Mouse (Mus musculus) olfactory bulb, adult 2 months (tissue): Measurements from ENCODE around the gene Slc35b3. TPM values are rescaled to one million over a fixed set of nuclear protein-coding genes. Genes with fewer than 3 reads are reported as not detected.

Experiments
- H3K27ac ChIP-seq: fragments of 200-500 bp; 2 replicates; pipeline ENCODE4 v1.5.1; 2012; ENCODE audit warnings: low read depth, low read length; ENCODE audit not compliant: insufficient read depth
- H3K4me1 ChIP-seq: fragments of 200-500 bp; 2 replicates; pipeline ENCODE4 v1.6.1; 2012; ENCODE audit warnings: low read length; ENCODE audit not compliant: control insufficient read depth, insufficient read depth
- H3K4me3 ChIP-seq: fragments of 200-500 bp; 2 replicates; pipeline ENCODE4 v1.5.1; 2012; ENCODE audit warnings: mild to moderate bottlenecking, low read depth, low read length, moderate library complexity; ENCODE audit not compliant: insufficient read depth
- CTCF ChIP-seq: fragments of 200-500 bp; IDR thresholded peaks from 2 replicates; pipeline ENCODE4 v1.5.1; 2012; ENCODE audit warnings: low read depth, mild to moderate bottlenecking, low read length, moderate library complexity; ENCODE audit not compliant: insufficient read depth
- POLR2A ChIP-seq: fragments of 200-500 bp; IDR thresholded peaks from 2 replicates; pipeline ENCODE4 v1.6.1; 2012; ENCODE audit warnings: mild to moderate bottlenecking, low read depth, low read length, moderate library complexity; ENCODE audit not compliant: insufficient read depth
- WGBS: fragments of 180-500 bp; shearing (Covaris S2); methylation state at CpG from one replicate; pipeline ENCODE4 v1.1.7; 2018; 5-methylcytosine and 5-hydroxymethylcytosine counted together
- polyA plus RNA-seq: library from polyadenylated mRNA; stranded (reverse); fragments of >200 nt; gene quantifications from 2 replicates; pipeline ENCODE4 v1.2.4, GENCODE M21; 2012; ENCODE audit warnings: low replicate concordance; ENCODE audit not compliant: missing spikeins, insufficient read depth, insufficient read length

The Slc35b3 gene
- polyA plus RNA-seq, 1 experiment = not detected

DNA sequence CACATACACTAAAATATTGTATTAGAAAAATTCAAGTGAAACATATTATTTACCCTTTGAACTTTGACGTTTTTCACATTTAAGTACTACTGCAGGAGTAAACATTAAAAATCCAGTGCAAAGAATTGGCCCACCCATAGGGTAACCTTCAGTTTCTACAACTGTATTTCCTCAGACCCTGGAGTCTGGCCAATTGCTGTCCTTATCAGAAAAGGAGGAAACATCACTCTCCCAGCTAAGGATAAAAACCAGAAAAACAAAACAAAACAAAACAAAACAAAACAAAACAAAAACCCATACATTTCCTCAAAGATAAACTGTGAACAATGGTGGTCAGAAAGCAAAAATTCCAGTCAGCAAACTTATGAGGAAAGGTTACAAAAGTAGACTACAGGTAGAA is 14.9 kb downstream of the Slc35b3 start:
- Histone ChIP-seq H3K27ac (no peak overlapping the region), H3K4me1 (no peaks in the 10 kb centered on the region; the same call in 1 of the 2 replicates), H3K4me3 (no peak overlapping the region)
- no peak for TF ChIP-seq POLR2A
- no peak for TF ChIP-seq CTCF
- 85% methylated on average over 1 of the region's 1 CpGs for WGBS

GRCm38 (mm10) chr13:38944951-38945350 is 15.7 kb downstream of the Slc35b3 start:
- H3K4me1 ChIP-seq = no peaks in the 10 kb centered on the region; the same call in 1 of the 2 replicates
- H3K27ac ChIP-seq = no peak overlapping the region
- 92% methylated on average over 6 of the region's 6 CpGs for WGBS
- TF ChIP-seq CTCF (no peak), POLR2A (no peak)
- no peak overlapping the region for H3K4me3 ChIP-seq

GRCm38 (mm10) chr13:38941786-38942185 is 18.9 kb downstream of the Slc35b3 start:
- no peak overlapping the region for H3K27ac ChIP-seq
- no peaks in the 10 kb centered on the region; the same call in 1 of the 2 replicates for H3K4me1 ChIP-seq
- TF ChIP-seq POLR2A (no peak), CTCF (no peak)
- no peak overlapping the region for H3K4me3 ChIP-seq
- WGBS = 65% methylated on average over 4 of the region's 4 CpGs

DNA sequence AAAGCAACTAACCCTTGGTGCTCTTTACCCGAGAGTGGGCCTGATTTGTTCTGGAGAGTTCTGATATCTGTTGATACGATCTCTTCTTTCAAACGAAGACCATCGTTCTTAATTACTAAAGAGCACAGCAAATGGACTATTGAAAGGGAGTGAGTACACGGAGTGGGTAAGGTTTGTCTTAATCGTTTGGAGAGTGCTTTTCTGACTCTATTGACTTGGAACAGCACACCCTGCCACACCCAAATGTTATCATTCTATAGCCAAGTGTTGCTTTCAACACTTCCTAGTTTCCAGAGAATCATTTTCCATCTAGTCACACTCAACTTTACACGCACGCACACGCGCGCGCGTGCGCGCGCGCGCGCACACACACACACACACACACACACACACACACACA is 19.4 kb downstream of the Slc35b3 start:
- no peak overlapping the region for H3K27ac ChIP-seq
- TF ChIP-seq CTCF (no peak), POLR2A (no peak)
- H3K4me1 ChIP-seq = no peaks in the 10 kb centered on the region; the same call in 1 of the 2 replicates
- WGBS = 95% methylated on average over 19 of the region's 19 CpGs
- H3K4me3 ChIP-seq = no peak overlapping the region

DNA sequence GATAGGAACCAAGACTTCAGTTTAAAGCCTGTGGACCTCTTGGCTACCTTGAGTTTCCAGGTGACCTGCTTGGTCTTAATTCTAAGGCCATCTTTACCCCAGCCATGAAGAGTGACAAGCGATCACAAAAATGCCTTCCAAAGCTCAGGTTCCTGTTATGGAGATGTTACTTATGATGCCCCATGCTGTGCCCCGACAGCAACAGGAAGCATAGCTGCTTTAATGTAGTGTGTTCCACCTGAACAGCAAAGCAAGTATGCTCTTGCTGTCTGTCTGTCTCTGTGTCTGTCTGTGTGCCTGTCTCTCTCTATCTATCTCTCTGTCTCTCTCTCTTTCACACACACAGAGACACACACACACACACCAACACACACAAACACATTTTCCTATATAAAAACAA is 22.2 kb downstream of the Slc35b3 start:
- Histone ChIP-seq H3K27ac (no peak overlapping the region), H3K4me3 (no peak overlapping the region), H3K4me1 (no peaks in the 10 kb centered on the region; the same call in 1 of the 2 replicates)
- TF ChIP-seq POLR2A = no peak
- 88% methylated on average over 2 of the region's 2 CpGs for WGBS

DNA sequence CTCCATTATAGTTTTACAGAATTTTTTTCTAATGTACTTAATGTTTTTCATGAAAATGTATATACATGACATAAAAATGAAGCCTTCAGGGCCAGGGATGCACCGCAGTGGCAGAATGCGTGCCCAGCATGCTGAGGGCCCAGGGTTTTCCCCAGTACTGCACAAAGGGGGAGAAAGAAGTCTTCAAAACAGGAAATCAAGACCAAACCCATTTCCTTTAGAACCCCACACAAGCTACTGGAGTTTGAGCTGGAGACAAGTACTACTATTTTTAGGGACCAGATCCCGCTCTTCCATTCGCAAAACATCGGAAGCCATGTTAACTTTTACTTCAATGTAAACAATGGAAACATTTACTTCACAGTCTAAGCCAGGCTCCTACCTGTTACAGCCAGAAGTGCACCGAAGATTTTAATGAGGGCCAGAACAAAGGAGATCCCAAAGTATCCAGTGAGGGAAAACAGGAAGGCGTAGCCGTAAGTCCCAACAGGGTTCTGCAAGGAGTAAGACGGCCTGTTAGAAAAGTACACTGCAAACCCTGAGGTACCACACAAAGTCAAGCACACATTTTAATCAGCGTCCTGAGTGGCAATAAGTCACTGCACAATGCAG is 23.7 kb downstream of the Slc35b3 start:
- H3K4me1 ChIP-seq = no peaks in the 10 kb centered on the region
- TF ChIP-seq CTCF (no peak), POLR2A (no peak)
- 91% methylated on average over 10 of the region's 10 CpGs for WGBS

DNA sequence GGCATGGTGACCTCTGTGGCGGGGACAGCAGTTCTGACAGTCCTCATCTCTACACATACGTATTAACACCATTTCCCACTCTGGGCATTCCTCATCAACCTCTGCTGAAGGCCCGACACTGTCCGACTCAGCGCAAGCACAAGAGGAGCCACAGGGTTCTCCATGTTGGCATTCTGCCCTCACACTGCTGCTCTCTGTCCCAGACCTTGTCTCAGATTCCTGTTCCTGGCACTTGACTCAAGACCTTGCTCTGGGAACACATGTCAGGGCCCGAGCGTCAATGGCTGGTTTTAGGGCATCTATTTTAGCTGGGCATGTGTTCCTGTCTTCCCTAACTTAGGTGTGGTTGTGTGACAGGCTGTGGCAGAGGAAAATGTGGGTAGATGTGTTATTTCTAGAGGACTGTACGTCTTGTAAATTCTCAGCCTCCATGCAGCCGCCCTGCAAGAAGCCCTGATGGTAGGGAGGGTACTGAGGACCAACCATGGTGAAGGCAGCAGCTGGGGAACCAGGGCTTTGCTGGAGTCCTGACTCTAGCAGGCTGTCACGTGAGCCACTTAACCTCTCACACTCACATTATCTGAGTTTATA is 24.7 kb downstream of the Slc35b3 start:
- no peaks in the 10 kb centered on the region for H3K4me1 ChIP-seq
- H3K4me3 ChIP-seq = no peak overlapping the region
- TF ChIP-seq POLR2A = no peak
- no peak for TF ChIP-seq CTCF
- WGBS = 93% methylated on average over 10 of the region's 10 CpGs
- no peak overlapping the region for H3K27ac ChIP-seq

More for the DNA sequence above, 23.7 kb downstream of the Slc35b3 start:
- Histone ChIP-seq H3K4me3 (no peak overlapping the region), H3K27ac (no peak overlapping the region)

GRCm38 (mm10) chr13:38929843-38930578 is 30.7 kb downstream of the Slc35b3 start:
- H3K4me1 ChIP-seq = no peaks in the 10 kb centered on the region
- WGBS = 94% methylated on average over 15 of the region's 15 CpGs
- no peak for TF ChIP-seq CTCF
- TF ChIP-seq POLR2A = no peak

GRCm38 (mm10) chr13:38922676-38923075 is 38.0 kb downstream of the Slc35b3 start:
- WGBS = 79% methylated on average over 3 of the region's 3 CpGs
- Histone ChIP-seq H3K4me3 (no peak overlapping the region), H3K4me1 (no peaks in the 10 kb centered on the region), H3K27ac (no peak overlapping the region)
- TF ChIP-seq CTCF (no peak), POLR2A (no peak)

More at GRCm38 (mm10) chr13:38929843-38930578, 30.7 kb downstream of the Slc35b3 start:
- H3K27ac ChIP-seq = no peak overlapping the region
- no peak overlapping the region for H3K4me3 ChIP-seq
